Mouse (Mus musculus) layer of hippocampus, postnatal 14 days (tissue): ENCODE data around the gene Cblc. TPM values are rescaled to one million over a fixed set of nuclear protein-coding genes. Genes with fewer than 3 reads are reported as not detected.

Experiments used
- DNase-seq, 2 experiments: peaks; one replicate each; pipeline ENCODE4 v3.0.0; 2021 to 2022; ENCODE audit warnings: low spot score in 2 of 2, mixed read lengths in 1 of 2
- total RNA-seq, 2 experiments: library from RNA; stranded (reverse); gene quantifications; 2 replicates each; pipeline ENCODE4 v1.2.3; 2021

Cblc gene
- total RNA-seq, 2 experiments from 2014 or later = not detected

DNA sequence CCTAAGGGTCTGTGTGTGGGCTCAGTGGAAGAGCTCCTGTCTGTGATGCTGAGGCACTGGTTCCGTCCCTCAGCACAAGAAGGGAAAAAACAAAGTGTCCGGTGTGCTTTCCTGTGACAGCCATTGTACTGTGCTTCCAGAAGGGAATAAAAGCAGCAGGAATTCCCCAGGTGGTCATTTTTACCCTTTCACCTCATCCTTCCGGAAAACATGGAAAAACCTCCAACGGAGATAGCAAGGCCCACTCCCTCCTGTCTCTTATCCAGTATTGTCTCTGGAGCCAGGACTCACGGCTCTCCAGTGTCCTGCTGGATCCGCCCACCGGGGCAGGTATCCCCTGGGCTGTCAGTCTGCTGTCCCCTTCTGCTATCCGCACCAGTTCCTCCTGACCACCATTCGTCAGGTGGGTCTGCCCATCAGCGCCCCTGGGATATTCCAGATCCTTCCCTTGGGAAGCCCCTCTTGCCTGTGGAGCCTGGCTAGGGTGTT lies 62.4 kb downstream of the Cblc start:
- no peak for DNase-seq

Other genes with a start within 250 kb of the Cblc start
- 10 to 100 TPM; 88.3 to 91.7 TPM for gene Ppp1r37, start 233.7 kb downstream of the Cblc start, total RNA-seq
- under 1 TPM in 1 of 2 experiments, not detected in 1; 0.53 TPM for gene Zfp296, start 219.5 kb downstream of the Cblc start, total RNA-seq
- gene Gemin7, start 219.2 kb downstream of the Cblc start, total RNA-seq = 10 to 100 TPM; 39.8 to 43.3 TPM
- gene Clasrp, start 192.3 kb downstream of the Cblc start, total RNA-seq = 10 to 100 TPM; 85.8 to 95.0 TPM
- 10 to 100 TPM in 1 of 2 experiments, 1 to 10 TPM in 1; 9.9 to 10.5 TPM for gene Relb, start 167.4 kb downstream of the Cblc start, total RNA-seq
- 100 to 1,000 TPM; 151 to 160 TPM for gene Clptm1, start 131.8 kb downstream of the Cblc start, total RNA-seq
- not detected for gene Apoc2, start 118.9 kb downstream of the Cblc start, total RNA-seq
- gene Gm44805, start 115.4 kb downstream of the Cblc start, total RNA-seq = not detected
- not detected for gene Apoc4, start 115.3 kb downstream of the Cblc start, total RNA-seq
- 1 to 10 TPM; 6.1 to 6.8 TPM for gene Apoc1, start 104.1 kb downstream of the Cblc start, total RNA-seq
- gene Apoe, start 97.6 kb downstream of the Cblc start, total RNA-seq = 1,000 to 10,000 TPM; 2,679 to 2,697 TPM
- 100 to 1,000 TPM; 105 to 115 TPM for gene Tomm40, start 81.4 kb downstream of the Cblc start, total RNA-seq
- 10 to 100 TPM; 11.6 to 12.7 TPM for gene Nectin2, start 46.3 kb downstream of the Cblc start, total RNA-seq
- 10 to 100 TPM in 1 of 2 experiments, 1 to 10 TPM in 1; 8.8 to 14.0 TPM for gene Bcam, start 25.8 kb downstream of the Cblc start, total RNA-seq
- gene Bcl3, start 26.0 kb upstream of the Cblc start, total RNA-seq = under 1 TPM; 0.38 to 0.78 TPM
- gene Gm19345, start 55.2 kb upstream of the Cblc start, total RNA-seq = 1 to 10 TPM; 3.0 to 3.3 TPM
- gene Ceacam16, start 64.5 kb upstream of the Cblc start, total RNA-seq = not detected
- not detected for gene Ceacam19, start 91.2 kb upstream of the Cblc start, total RNA-seq
- 10 to 100 TPM; 10.4 to 11.3 TPM for gene Pvr, start 124.4 kb upstream of the Cblc start, total RNA-seq
- gene Igsf23, start 153.9 kb upstream of the Cblc start, total RNA-seq = not detected
- not detected for gene Ceacam20, start 168.6 kb upstream of the Cblc start, total RNA-seq
- gene Nlrp9b, start 194.7 kb upstream of the Cblc start, total RNA-seq = not detected